Mouse (Mus musculus): ENCODE measurements around the gene Kcnip1.

Gene Kcnip1

DNA sequence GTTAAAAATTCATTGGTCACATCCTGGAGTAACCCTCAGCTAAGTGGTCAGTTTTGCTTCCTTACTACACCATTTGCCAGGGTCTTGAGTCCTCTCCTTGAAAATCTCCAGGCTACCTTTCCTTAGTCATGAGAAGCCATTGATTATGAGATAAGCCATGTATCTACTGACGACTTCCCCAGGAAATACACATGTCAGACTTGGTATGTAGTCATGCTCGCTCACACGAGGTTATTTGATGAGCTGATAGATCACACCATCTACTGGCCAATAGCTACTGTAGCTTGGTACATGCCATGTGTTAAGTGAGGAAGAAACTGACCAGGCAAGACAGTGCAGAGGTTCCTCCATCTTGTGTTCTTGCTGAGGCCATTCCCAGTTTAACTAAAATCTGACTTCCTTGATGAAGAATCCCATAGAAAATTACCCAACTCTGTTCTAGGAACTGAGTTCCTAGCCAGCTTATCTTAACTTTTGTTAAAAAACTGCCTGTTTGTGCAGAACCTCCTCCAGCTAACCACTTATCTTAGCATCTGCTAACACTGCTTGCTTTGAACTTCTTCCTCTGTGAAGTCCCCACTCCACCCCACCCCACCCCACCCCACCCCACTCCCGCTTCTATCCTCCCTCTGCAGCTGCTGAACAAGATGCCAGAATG, 53.4 kb downstream of the Kcnip1 start:
- DNase-seq (ENCODE audit: low read depth in 1 of 2, low spot score in 2 of 2) = no peak

DNA sequence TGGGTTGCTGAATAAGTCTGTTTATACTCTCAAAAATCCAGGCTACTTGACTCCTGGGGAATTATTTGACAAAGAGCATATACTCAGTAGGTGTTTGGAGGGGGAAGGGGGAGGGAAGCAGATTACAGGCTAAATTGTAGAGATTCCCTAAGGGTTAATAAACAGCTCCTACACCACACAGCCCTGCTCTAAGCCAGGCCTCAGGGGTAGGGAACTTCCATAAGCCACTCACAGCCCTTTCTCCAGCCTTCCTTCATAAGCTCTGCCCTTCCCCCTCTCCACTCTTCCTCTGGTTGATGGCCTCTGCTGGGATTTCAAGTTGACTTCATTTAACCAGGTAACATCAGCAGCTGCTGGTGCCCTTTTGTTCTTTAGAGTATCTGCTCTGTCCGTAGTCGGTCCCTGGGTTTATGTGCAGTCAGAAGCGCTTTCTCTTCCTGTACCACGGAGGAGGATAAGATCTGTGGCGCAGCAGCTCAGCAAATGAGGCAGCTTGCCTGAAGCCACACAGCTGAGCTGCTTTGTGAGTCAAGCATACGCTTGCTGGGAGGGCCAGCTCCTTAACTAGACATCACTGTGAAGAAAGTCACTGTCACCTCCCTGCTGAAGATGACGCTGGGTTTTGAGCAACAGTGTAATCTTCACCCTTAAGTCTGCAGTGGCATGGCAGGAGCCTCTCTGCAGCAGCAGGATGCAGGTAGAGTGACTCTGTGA, 54.2 kb downstream of the Kcnip1 start:
- DNase-seq (ENCODE audit: low read depth in 1 of 2, low spot score in 2 of 2) = no peak

DNA sequence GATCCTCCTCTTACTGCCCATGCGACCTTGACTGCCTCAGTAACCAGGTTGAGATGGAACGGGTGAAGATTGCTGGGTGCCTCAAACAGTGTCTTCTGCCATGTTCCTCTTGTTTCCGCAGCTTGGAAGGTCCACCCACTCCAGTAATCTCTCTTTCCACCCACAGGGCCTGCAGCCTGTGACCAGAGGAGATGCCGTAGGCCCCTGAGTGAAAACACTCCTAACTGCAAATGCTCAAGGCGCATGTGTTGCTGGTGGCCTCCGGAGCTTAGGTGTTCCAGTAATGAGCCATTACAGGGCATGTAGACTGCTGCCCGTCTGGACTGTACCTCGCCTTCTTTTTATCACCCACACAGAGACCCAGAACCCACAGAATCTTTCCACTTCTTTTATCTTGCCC, 55.3 kb downstream of the Kcnip1 start:
- no peak for DNase-seq (ENCODE audit: low read depth in 1 of 2, low spot score in 2 of 2)

GRCm38 (mm10) chr11:33934286-33934685, 58.7 kb downstream of the Kcnip1 start:
- DNase-seq (ENCODE audit: low read depth in 1 of 2, low spot score in 2 of 2) = no peak

GRCm38 (mm10) chr11:33932386-33933111, 60.4 kb downstream of the Kcnip1 start:
- no peak for DNase-seq (ENCODE audit: low read depth in 1 of 2, low spot score in 2 of 2)

DNA sequence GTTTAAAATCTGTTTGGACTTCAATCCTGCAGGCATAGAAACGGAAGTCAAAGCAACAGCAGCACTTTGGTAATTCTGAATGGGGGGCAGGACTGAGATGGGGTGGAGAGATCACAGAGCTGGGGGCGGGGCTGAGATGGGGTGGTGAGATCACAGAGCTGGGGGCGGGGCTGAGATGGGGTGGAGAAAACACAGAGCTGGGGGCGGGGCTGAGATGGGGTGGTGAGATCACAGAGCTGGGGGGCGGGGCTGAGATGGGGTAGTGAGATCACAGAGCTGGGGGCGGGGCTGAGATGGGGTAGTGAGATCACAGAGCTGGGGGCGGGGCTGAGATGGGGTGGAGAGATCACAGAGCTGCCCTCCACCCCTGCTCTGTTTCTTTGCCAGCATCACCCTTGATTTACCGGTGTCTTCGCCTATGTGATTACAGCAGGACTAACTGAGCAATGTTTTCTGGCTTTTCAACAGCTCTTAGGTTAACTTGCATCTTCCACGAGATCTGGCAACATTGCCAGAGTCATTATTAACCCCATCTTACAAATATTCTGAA, 61.0 kb downstream of the Kcnip1 start:
- peak in 1 of 2 experiments; percentile 22 for DNase-seq (ENCODE audit: low read depth in 1 of 2, low spot score in 2 of 2)

DNA sequence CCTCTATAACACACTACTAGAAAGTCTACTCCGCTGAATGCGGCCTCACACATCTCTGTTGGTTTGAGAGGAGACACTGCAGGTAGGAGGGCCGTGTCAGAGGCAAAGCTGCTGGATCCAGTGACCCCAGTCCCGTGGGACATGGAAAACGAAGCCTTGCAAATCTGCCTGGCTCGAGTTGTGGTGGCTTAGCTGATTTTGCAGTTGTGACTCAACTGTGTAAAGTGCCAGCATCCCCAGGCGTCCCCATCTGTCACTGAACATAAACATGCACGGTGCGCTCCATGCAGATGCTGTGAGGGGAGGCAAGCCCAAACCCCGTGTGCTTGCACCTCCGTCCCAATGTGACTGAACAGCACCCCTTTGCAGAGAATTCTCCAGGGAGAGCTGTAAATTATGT, 63.5 kb downstream of the Kcnip1 start:
- no peak for DNase-seq (ENCODE audit: low read depth in 1 of 2, low spot score in 2 of 2)

DNA sequence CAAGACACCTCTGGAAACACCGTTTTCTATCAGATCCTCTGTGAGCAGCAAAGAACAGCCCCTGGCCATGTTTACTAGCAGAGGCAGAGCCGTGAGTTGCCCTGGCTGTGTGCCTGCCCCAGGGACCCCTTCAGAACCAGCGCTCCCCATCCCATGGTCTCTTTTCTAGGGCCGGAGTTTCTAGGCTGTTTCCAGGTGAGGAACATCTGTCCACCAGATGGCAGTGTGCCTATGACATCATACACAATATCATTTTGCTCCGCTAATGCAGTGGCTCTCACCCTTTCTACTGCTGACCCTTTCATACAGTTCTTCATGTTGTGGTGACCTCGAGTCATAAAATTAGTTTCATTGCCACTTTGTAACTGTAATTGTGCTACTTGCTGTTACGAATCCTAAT, 64.3 kb downstream of the Kcnip1 start:
- DNase-seq (ENCODE audit: low read depth in 1 of 2, low spot score in 2 of 2) = no peak

DNA sequence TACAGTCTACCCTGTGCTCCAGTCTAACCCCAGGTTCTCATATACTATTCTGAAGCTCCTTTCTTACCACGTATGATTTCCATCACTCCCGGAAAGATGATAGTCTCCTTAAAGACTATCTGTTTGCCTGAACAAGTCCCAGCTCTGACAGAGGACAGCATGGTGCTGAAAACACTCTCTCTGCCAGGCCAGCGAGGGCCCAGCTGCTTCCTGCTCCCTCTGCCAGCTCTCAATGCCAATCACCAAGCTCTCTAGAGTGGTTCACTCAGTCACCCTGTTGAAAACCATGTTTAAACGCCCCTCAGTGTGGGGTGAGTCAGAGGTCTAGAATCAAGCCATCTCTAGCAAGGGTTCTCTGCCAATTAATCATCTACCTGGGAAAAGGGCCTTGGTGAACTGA, 65.1 kb downstream of the Kcnip1 start:
- no peak for DNase-seq (ENCODE audit: low read depth in 1 of 2, low spot score in 2 of 2)

- no peak for DNase-seq (ENCODE audit: low read depth in 1 of 2, low spot score in 2 of 2)
Measured at GRCm38 (mm10) chr11:33927321-33927720, 65.6 kb downstream of the Kcnip1 start.

GRCm38 (mm10) chr11:33926551-33926950, 66.4 kb downstream of the Kcnip1 start:
- no peak for DNase-seq (ENCODE audit: low read depth in 1 of 2, low spot score in 2 of 2)

GRCm38 (mm10) chr11:33925778-33926177, 67.2 kb downstream of the Kcnip1 start:
- no peak for DNase-seq (ENCODE audit: low read depth in 1 of 2, low spot score in 2 of 2)

GRCm38 (mm10) chr11:33923031-33923430, 69.9 kb downstream of the Kcnip1 start:
- DNase-seq (ENCODE audit: low read depth in 1 of 2, low spot score in 2 of 2) = no peak

- DNase-seq (ENCODE audit: low read depth in 1 of 2, low spot score in 2 of 2) = no peak
Measured at GRCm38 (mm10) chr11:33921451-33921850, 71.5 kb downstream of the Kcnip1 start.

DNA sequence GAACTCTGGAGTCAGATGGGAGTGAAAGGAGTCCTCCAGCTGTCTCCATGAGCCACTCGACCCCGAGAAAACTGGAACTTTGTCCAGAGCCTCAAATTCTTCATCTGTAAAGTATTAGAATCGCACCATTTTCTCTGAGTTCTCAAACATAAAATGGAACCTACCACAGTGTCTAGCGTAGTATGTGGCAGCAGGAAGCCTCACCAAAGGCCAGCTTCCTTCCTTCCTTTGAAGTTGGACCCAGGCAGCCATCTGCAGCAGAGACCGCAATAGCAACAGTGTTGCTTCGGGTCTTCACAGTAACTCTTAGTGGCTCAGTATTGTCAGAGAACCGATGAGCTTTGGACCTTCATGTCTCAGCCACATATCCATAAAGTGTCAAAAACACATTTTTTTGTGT, 73.1 kb downstream of the Kcnip1 start:
- DNase-seq (ENCODE audit: low read depth in 1 of 2, low spot score in 2 of 2) = no peak

GRCm38 (mm10) chr11:33918424-33918823, 74.5 kb downstream of the Kcnip1 start:
- no peak for DNase-seq (ENCODE audit: low read depth in 1 of 2, low spot score in 2 of 2)

DNA sequence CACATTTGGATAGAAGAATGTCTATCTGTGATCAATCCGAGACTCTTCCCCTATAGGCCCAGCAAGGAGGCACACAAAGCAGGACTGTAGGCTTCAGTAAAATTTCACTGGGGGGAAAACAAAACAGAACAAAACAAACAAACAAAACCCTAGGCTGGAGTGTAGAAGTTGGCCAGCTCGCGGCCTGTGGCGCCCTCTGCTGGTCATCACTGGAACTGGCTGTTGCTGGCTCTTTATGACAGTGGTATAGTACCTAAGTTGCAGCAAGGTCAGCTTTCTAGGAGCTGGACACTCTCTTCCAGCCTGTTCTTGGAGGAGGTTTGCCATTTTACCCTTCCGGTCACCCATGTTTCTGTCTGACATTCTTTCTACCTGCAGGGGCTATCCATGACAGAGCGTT, 75.4 kb downstream of the Kcnip1 start:
- peak in 1 of 2 experiments; percentile 20 for DNase-seq (ENCODE audit: low read depth in 1 of 2, low spot score in 2 of 2)

- no peak for DNase-seq (ENCODE audit: low read depth in 1 of 2, low spot score in 2 of 2)
Measured at GRCm38 (mm10) chr11:33914216-33914615, 78.7 kb downstream of the Kcnip1 start.

- no peak for DNase-seq (ENCODE audit: low read depth in 1 of 2, low spot score in 2 of 2)
Measured at GRCm38 (mm10) chr11:33913061-33913460, 79.9 kb downstream of the Kcnip1 start.

DNA sequence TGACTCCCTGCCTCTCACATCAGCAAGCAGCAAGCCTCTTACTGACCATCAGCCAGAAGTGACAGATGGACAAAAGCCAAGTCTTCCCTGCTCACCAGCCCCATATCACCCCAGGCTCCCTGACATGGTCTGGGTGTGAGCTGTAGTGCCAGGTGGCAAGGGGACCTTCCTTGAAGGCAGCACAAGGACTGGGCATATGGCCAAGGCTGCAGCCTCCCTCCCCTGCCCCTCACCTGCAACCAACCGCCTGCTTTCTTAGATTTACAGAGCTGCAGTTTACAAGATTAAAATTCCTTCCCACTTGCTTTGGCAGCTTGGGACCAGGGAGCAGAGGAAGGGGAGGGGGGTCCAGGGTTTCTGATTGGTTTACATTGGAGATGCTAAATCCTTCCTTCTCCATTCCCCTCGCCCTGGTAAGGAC, 80.8 kb downstream of the Kcnip1 start:
- no peak for DNase-seq (ENCODE audit: low read depth in 1 of 2, low spot score in 2 of 2)

- DNase-seq (ENCODE audit: low read depth in 1 of 2, low spot score in 2 of 2) = no peak
Measured at GRCm38 (mm10) chr11:33910982-33911381, 82.0 kb downstream of the Kcnip1 start.

All from monocyte, adult 2 months (primary cell).